Mouse (Mus musculus): ENCODE measurements at regions not wholly inside any gene's neighbourhood (a gene's known extent, or its start where the extent isn't known, plus 50 kb on each side); places are given as distances from the start of the nearest gene placed in this dataset.
"Not testable (repeated sequence)": the region's sequence is repeated elsewhere in the genome, so short reads cannot be mapped to it uniquely, and the experiment has no call there.

DNA sequence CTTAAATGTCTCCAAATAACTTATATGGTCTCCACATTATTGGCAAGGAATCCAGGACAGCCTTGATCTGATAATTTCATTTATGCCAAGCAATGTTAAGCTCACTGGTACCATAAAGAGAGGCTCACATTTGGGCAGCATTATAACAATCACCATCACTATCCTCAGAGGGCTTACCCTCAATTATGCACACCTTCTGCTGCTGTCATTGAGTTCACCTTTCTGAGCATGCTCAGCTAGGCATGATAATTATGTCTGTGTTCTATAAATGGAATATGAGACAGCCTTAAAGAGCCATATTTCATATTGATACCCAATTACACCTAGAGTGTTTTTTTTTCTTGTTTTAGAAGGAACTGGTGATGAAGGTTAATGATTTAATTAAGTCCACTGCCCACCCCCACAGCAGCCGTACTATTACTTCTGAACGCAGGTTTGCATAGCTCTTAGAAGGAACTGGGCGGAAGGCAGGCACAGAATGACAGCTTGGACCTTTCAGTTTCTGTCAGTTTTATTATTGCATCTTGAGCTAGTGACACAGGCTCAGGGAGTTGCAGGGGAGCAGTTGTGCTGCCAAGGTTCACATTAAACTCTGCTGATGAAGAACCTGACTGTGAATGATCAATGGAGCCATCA lies 424.0 kb upstream of the Sphkap start:
- no peak for TF ChIP-seq CTCF (IDR thresholded peaks at IDR 0.05)
- ATAC-seq (ENCODE audit: low FRiP score) (no peak), DNase-seq (ENCODE audit: low spot score) (peak; percentile 51)
- no peaks in the 10 kb centered on the region for H3K36me3 ChIP-seq (ENCODE audit: insufficient read depth, low read length)
- no peaks in the 10 kb centered on the region for H3K27me3 ChIP-seq (ENCODE audit: insufficient read depth, low read length)
- no peak overlapping the region for H3K4me2 ChIP-seq (ENCODE audit: low read depth, low read length, poor library complexity, severe bottlenecking)
- H3K4me3 ChIP-seq (ENCODE audit: low read depth, low read length) = no peak overlapping the region
- no peak overlapping the region for H3K9ac ChIP-seq (replicated peaks; ENCODE audit: low read length, poor library complexity, severe bottlenecking)
- no peaks in the 10 kb centered on the region for H3K4me1 ChIP-seq (ENCODE audit: insufficient read depth, low read length)
- no peak overlapping the region for H3K27ac ChIP-seq (ENCODE audit: low read depth, low read length)
- H3K9me3 ChIP-seq (ENCODE audit: low read length) = no peaks in the 10 kb centered on the region
- 90% methylated on average over 3 of the region's 3 CpGs for WGBS

DNA sequence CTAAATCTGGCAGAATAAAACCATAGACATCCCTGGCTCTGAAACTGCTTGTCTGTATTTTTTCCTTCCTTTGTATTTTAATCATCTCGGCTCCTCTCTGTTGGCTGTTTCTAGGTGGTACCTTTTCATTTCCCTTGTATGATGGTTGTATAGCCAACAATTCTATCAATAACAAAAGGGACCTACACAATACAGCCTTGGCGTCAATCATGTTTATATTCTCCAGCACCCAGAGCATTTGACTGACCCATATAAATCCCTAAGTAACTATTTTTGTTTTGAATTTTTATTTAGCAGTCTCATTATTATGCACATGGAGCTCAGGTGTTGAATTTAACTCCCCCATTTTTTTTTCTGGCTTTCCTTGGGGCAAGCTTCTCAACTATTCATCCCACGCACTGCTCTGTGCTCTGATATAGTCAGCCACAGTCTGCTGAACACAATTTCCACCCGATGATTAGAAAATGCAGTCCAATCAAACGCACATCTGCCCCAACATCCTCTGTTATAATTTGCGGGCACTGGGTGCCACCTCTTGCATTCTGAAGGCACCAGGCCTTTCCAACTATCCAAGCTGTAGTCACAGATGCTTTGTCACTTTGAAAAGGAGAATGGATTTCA lies 422.1 kb upstream of the Sphkap start:
- Histone ChIP-seq H3K27ac (ENCODE audit: low read depth, low read length) (no peak overlapping the region; the same call in 1 of the 2 replicates), H3K4me3 (ENCODE audit: low read depth, low read length) (no peak overlapping the region), H3K4me2 (ENCODE audit: low read depth, low read length, poor library complexity, severe bottlenecking) (no peak overlapping the region), H3K4me1 (ENCODE audit: insufficient read depth, low read length) (no peaks in the 10 kb centered on the region), H3K9ac (replicated peaks; ENCODE audit: low read length, poor library complexity, severe bottlenecking) (no peak overlapping the region), H3K27me3 (ENCODE audit: insufficient read depth, low read length) (no peaks in the 10 kb centered on the region), H3K9me3 (ENCODE audit: low read length) (no peaks in the 10 kb centered on the region), H3K36me3 (ENCODE audit: insufficient read depth, low read length) (no peaks in the 10 kb centered on the region)
- no peak for DNase-seq (ENCODE audit: low spot score)
- WGBS = 74% methylated on average over 6 of the region's 6 CpGs
- no peak for TF ChIP-seq CTCF (IDR thresholded peaks at IDR 0.05)
- no peak for ATAC-seq (ENCODE audit: low FRiP score)

DNA sequence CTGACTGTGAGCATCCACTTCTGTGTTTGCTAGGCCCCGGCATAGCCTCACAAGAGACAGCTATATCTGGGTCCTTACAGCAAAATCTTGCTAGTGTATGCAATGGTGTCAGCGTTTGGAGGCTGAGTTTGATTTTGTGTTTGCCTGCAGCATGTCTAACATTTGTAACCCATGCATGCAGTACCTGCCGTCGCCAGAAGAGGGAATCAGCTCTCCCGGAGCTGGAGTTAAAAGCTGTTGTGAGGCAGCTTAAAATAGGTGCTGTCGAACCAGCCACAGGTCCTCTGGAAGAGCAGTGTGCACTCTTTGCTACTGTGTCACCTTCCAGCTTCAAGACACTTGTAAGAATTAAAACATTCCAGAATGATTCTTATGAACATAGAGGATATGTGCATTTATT lies 403.2 kb upstream of the Sphkap start:
- H3K4me1 ChIP-seq (ENCODE audit: insufficient read depth, low read length); H3K36me3 ChIP-seq (ENCODE audit: insufficient read depth, low read length); H3K27me3 ChIP-seq (ENCODE audit: insufficient read depth, low read length); H3K27ac ChIP-seq (ENCODE audit: low read depth, low read length); ATAC-seq (ENCODE audit: low FRiP score); H3K4me2 ChIP-seq (ENCODE audit: low read depth, low read length, poor library complexity, severe bottlenecking); H3K4me3 ChIP-seq (ENCODE audit: low read depth, low read length); DNase-seq (ENCODE audit: low spot score); H3K9me3 ChIP-seq (ENCODE audit: low read length); H3K9ac ChIP-seq (replicated peaks; ENCODE audit: low read length, poor library complexity, severe bottlenecking): not testable (repeated sequence)
- WGBS = 40% methylated on average over 5 of the region's 6 CpGs
- peak; percentile 51 for TF ChIP-seq CTCF (IDR thresholded peaks at IDR 0.05)

DNA sequence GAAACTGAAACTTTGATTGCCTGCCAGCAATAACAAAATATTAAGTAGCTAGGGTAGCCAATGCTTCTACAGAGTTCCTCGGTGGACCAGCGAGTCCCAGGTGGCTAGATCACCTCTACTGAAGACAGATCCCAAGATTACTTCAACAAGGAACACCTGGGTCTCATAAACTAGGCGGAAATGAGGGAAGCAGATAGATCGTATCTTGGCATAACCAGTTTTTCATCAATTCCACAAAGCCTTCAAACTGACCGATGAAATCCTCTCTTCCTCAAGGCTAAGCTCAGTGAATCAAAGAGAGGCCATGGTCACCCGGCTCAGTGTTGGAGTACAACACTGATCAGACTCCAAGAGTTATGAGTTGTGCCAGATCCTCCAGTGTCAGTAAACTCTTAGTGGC lies 400.4 kb upstream of the Sphkap start:
- WGBS = 93% methylated on average over 6 of the region's 6 CpGs
- no peaks in the 10 kb centered on the region for H3K4me1 ChIP-seq (ENCODE audit: insufficient read depth, low read length)

DNA sequence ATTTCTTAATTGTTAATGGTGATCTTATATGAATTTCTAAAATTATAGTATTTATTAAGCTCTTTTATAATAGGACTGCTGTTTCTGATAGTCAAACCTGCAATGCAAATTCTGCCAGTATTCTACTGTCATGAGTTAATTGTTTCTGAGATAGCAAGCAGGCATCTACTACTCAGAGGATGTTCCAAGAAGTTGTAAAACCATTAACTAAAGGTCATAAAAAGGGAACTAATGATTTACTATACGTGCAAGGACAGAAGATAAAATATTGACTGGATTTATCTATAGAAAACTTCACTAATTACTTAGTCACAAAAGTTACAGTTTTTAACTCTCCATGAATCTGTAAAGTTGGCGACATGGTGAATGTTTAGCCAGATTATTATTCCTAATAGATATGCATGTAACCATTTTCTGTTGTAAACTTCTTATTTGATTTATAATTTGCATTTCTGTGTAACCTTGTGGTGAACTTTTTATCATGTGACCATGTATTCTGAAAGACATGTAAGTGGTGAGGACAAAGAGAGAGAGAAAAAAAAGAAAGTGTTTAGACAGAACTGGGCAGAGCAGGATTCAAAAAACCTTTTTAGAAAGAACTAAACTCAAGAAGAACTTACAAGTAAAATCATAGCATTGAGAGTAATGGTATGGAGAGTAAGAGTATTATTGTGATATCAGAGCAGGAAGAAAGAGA lies 395.5 kb upstream of the Sphkap start:
- Histone ChIP-seq H3K9ac (replicated peaks; ENCODE audit: low read length, poor library complexity, severe bottlenecking) (no peak overlapping the region), H3K9me3 (ENCODE audit: low read length) (no peaks in the 10 kb centered on the region), H3K4me1 (ENCODE audit: insufficient read depth, low read length) (no peaks in the 10 kb centered on the region), H3K4me2 (ENCODE audit: low read depth, low read length, poor library complexity, severe bottlenecking) (no peak overlapping the region), H3K27me3 (ENCODE audit: insufficient read depth, low read length) (no peaks in the 10 kb centered on the region), H3K4me3 (ENCODE audit: low read depth, low read length) (no peak overlapping the region), H3K36me3 (ENCODE audit: insufficient read depth, low read length) (no peaks in the 10 kb centered on the region), H3K27ac (ENCODE audit: low read depth, low read length) (no peak overlapping the region)
- 85% methylated on average over 2 of the region's 2 CpGs for WGBS
- DNase-seq (ENCODE audit: low spot score) = no peak
- no peak for ATAC-seq (ENCODE audit: low FRiP score)
- no peak for TF ChIP-seq CTCF (IDR thresholded peaks at IDR 0.05)

More for the DNA sequence above, 400.4 kb upstream of the Sphkap start:
- Histone ChIP-seq H3K27me3 (ENCODE audit: insufficient read depth, low read length) (no peaks in the 10 kb centered on the region), H3K36me3 (ENCODE audit: insufficient read depth, low read length) (no peaks in the 10 kb centered on the region), H3K27ac (ENCODE audit: low read depth, low read length) (no peak overlapping the region), H3K4me2 (ENCODE audit: low read depth, low read length, poor library complexity, severe bottlenecking) (no peak overlapping the region), H3K4me3 (ENCODE audit: low read depth, low read length) (no peak overlapping the region), H3K9ac (replicated peaks; ENCODE audit: low read length, poor library complexity, severe bottlenecking) (no peak overlapping the region), H3K9me3 (ENCODE audit: low read length) (no peaks in the 10 kb centered on the region)
- no peak for DNase-seq (ENCODE audit: low spot score)
- no peak for TF ChIP-seq CTCF (IDR thresholded peaks at IDR 0.05)
- ATAC-seq (ENCODE audit: low FRiP score) = no peak

DNA sequence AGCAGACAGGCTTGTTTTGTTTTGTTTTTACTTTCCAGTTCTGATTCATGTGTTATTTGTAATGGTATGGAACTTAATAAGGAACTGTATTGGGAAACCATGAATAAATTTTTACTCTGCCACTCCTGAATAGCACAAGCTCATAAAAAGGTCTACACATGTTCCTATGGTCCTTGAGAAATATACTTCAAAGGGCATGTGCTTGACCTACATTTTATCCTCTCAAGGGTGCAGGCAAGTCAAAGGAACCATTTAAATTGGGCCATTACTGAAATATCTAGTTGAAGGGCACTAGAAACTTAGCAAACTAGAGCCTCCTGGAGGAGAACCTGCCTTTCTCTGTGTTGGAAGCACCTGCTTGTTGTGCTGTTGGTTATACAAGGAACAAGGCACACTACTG lies 393.8 kb upstream of the Sphkap start:
- Histone ChIP-seq H3K27me3 (ENCODE audit: insufficient read depth, low read length) (no peaks in the 10 kb centered on the region), H3K4me3 (ENCODE audit: low read depth, low read length) (no peak overlapping the region), H3K9me3 (ENCODE audit: low read length) (no peaks in the 10 kb centered on the region), H3K27ac (ENCODE audit: low read depth, low read length) (no peak overlapping the region), H3K4me2 (ENCODE audit: low read depth, low read length, poor library complexity, severe bottlenecking) (no peak overlapping the region), H3K9ac (replicated peaks; ENCODE audit: low read length, poor library complexity, severe bottlenecking) (no peak overlapping the region), H3K4me1 (ENCODE audit: insufficient read depth, low read length) (no peaks in the 10 kb centered on the region), H3K36me3 (ENCODE audit: insufficient read depth, low read length) (no peaks in the 10 kb centered on the region)
- no peak for TF ChIP-seq CTCF (IDR thresholded peaks at IDR 0.05)
- ATAC-seq (ENCODE audit: low FRiP score) (no peak), DNase-seq (ENCODE audit: low spot score) (no peak)
